ENCODE assay signal across 7 mouse cellular contexts in the genomic region with DNA sequence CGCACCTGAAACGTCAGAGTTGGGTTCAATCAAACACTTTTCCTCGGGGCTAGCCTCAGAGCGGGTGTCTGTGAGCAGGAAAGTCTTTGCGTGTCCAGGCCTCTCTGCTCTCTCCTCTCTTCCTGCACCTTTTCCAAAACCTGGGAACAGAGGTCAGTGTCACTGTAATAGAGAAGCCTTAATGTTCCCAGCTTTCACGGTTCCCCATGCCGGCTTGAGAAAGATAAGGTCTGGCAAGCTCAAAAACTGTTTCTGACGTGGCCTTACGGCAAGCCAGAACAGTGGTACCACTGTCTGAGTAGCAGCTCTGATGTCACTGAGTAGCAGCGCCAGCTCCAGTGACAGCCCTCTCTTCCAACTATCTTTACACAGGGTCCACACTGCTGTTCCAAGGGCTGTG. TPM values are rescaled to one million over a fixed set of nuclear protein-coding genes. Genes with fewer than 3 reads are reported as not detected.
DNase-seq lines count a peak whose midpoint lies in the region; ATAC-seq and TF ChIP-seq lines count a peak whose summit lies in the region.

No protein-coding gene starts in this region.

- ATAC-seq in lung, postnatal 0 days, result no peak
- ATAC-seq in forebrain, embryonic 12.5 days (ENCODE audit: low FRiP score), result no peak
- no peak for ATAC-seq in limb, embryonic 13.5 days (ENCODE audit: low FRiP score, low read depth)
- ATAC-seq in stomach, embryonic 14.5 days (ENCODE audit: insufficient number of reproducible peaks, insufficient read depth, low FRiP score, low read depth), result no peak

- TF ChIP-seq EP300 in lung, postnatal 0 days (IDR thresholded peaks at IDR 0.05), result no peak

- H3K9me3 ChIP-seq in lung, postnatal 0 days (ENCODE audit: low read length), result no peaks in the 10 kb centered on the region
- H3K9me3 ChIP-seq in forebrain, embryonic 12.5 days, result no peaks in the 10 kb centered on the region
- no peaks in the 10 kb centered on the region for H3K9me3 ChIP-seq in limb, embryonic 13.5 days
- H3K9me3 ChIP-seq in stomach, embryonic 14.5 days (ENCODE audit: control insufficient read depth, low read depth, low read length), result no peaks in the 10 kb centered on the region

- peak overlapping the region; percentile 91 for H3K4me2 ChIP-seq in lung, postnatal 0 days (replicated peaks; ENCODE audit: low read depth, low read length)
- peak overlapping the region; percentile 99 for H3K4me2 ChIP-seq in forebrain, embryonic 12.5 days
- peak overlapping the region; percentile 99 for H3K4me2 ChIP-seq in limb, embryonic 13.5 days (replicated peaks)
- peak overlapping the region; percentile 94 for H3K4me2 ChIP-seq in stomach, embryonic 14.5 days (replicated peaks; ENCODE audit: low read depth, low read length)

- DNase-seq in lung, postnatal 0 days (ENCODE audit: low spot score), result peak; percentile 5
- DNase-seq in lung, postnatal 36 days, result no peak
- no peak for DNase-seq in layer of hippocampus, adult 11-12 months (ENCODE audit: low spot score)
- DNase-seq in left cerebral cortex, adult 9 months (ENCODE audit: low spot score in 2 of 2), result no peak

- H3K36me3 ChIP-seq in lung, postnatal 0 days (ENCODE audit: insufficient read depth, low read length), result peaks cover 2% of the 10 kb centered on the region; the same call in 1 of the 2 replicates
- peaks cover 62% of the 10 kb centered on the region for H3K36me3 ChIP-seq in forebrain, embryonic 12.5 days (replicated peaks)
- peaks cover 65% of the 10 kb centered on the region for H3K36me3 ChIP-seq in limb, embryonic 13.5 days
- peaks cover 18% of the 10 kb centered on the region for H3K36me3 ChIP-seq in stomach, embryonic 14.5 days (ENCODE audit: control insufficient read depth, insufficient read depth, low read length)

- no peaks in the 10 kb centered on the region for H3K27me3 ChIP-seq in lung, postnatal 0 days (replicated peaks; ENCODE audit: insufficient read depth, low read length)
- no peaks in the 10 kb centered on the region for H3K27me3 ChIP-seq in forebrain, embryonic 12.5 days
- H3K27me3 ChIP-seq in limb, embryonic 13.5 days, result no peaks in the 10 kb centered on the region
- H3K27me3 ChIP-seq in stomach, embryonic 14.5 days (ENCODE audit: control insufficient read depth, insufficient read depth, low read length), result no peaks in the 10 kb centered on the region

- H3K9ac ChIP-seq in lung, postnatal 0 days (replicated peaks; ENCODE audit: low read depth), result peak overlapping the region; percentile 30
- peak overlapping the region; percentile 76 for H3K9ac ChIP-seq in forebrain, embryonic 12.5 days
- H3K9ac ChIP-seq in limb, embryonic 13.5 days, result peak overlapping the region; percentile 83
- H3K9ac ChIP-seq in stomach, embryonic 14.5 days (replicated peaks; ENCODE audit: low read depth, low read length), result peak overlapping the region; percentile 54; the same call in 1 of the 2 replicates

- WGBS in lung, postnatal 0 days, result 38% methylated on average over 10 of the region's 10 CpGs
- WGBS in forebrain, embryonic 12.5 days, result 64% methylated on average over 10 of the region's 10 CpGs
- WGBS in limb, embryonic 13.5 days, result 61% methylated on average over 10 of the region's 10 CpGs
- 50% methylated on average over 10 of the region's 10 CpGs for WGBS in stomach, embryonic 14.5 days

- H3K4me3 ChIP-seq in lung, postnatal 0 days (ENCODE audit: low read depth, low read length), result peak overlapping the region; percentile 50
- H3K4me3 ChIP-seq in forebrain, embryonic 12.5 days (replicated peaks), result peak overlapping the region; percentile 64
- H3K4me3 ChIP-seq in limb, embryonic 13.5 days, result peak overlapping the region; percentile 69
- H3K4me3 ChIP-seq in stomach, embryonic 14.5 days (ENCODE audit: low read depth, low read length), result peak overlapping the region; percentile 60

- TF ChIP-seq CTCF in lung, postnatal 0 days (IDR thresholded peaks at IDR 0.05), result no peak

- H3K27ac ChIP-seq in lung, postnatal 0 days (ENCODE audit: low read length), result no peak overlapping the region
- H3K27ac ChIP-seq in forebrain, embryonic 12.5 days, result 0 out of 2 replicates have a peak overlapping the region, but pooled peaks have one; percentile 42
- H3K27ac ChIP-seq in limb, embryonic 13.5 days, result no peak overlapping the region
- no peak overlapping the region for H3K27ac ChIP-seq in stomach, embryonic 14.5 days (ENCODE audit: low read length)

- peaks cover 9% of the 10 kb centered on the region; the same call in 1 of the 2 replicates for H3K4me1 ChIP-seq in lung, postnatal 0 days (ENCODE audit: insufficient read depth, low read depth, low read length)
- peaks cover 31% of the 10 kb centered on the region for H3K4me1 ChIP-seq in forebrain, embryonic 12.5 days
- peaks cover 36% of the 10 kb centered on the region for H3K4me1 ChIP-seq in limb, embryonic 13.5 days
- H3K4me1 ChIP-seq in stomach, embryonic 14.5 days (ENCODE audit: control insufficient read depth, insufficient read depth, low read length), result peaks cover 13% of the 10 kb centered on the region

RNA-seq across cellular contexts. Expression of a gene that starts 0.8 kb away (rescaled TPM):
- 37.3 and 41.4 TPM in 2 replicates for polyA plus RNA-seq in lung, postnatal 0 days (2015; fragmentation: Nextera tagmentation; extraction: Ambion mirVana)
- 73.8 and 74.7 TPM in 2 replicates for polyA plus RNA-seq in forebrain, embryonic 12.5 days (2016; fragmentation: Nextera tagmentation; extraction: Ambion mirVana)
- polyA plus RNA-seq in limb, embryonic 13.5 days (2015; fragmentation: Nextera tagmentation; extraction: Ambion mirVana), result 66.2 and 75.4 TPM in 2 replicates
- polyA plus RNA-seq in stomach, embryonic 14.5 days (2014; fragmentation: Nextera tagmentation; extraction: Ambion mirVana), result 48.6 and 55.2 TPM in 2 replicates

RNA-seq across cellular contexts. Expression of a gene that starts 1.0 kb away (rescaled TPM):
- polyA plus RNA-seq in lung, postnatal 0 days (2015; fragmentation: Nextera tagmentation; extraction: Ambion mirVana), result 102 and 112 TPM in 2 replicates
- polyA plus RNA-seq in forebrain, embryonic 12.5 days (2016; fragmentation: Nextera tagmentation; extraction: Ambion mirVana), result 125 and 127 TPM in 2 replicates
- polyA plus RNA-seq in limb, embryonic 13.5 days (2015; fragmentation: Nextera tagmentation; extraction: Ambion mirVana), result 139 and 145 TPM in 2 replicates
- polyA plus RNA-seq in stomach, embryonic 14.5 days (2014; fragmentation: Nextera tagmentation; extraction: Ambion mirVana), result 152 and 165 TPM in 2 replicates

RNA-seq across cellular contexts. Expression of a gene that starts 6.7 kb away (rescaled TPM):
- 56.0 and 61.9 TPM in 2 replicates for polyA plus RNA-seq in lung, postnatal 0 days (2015; fragmentation: Nextera tagmentation; extraction: Ambion mirVana)
- 48.3 and 48.5 TPM in 2 replicates for polyA plus RNA-seq in forebrain, embryonic 12.5 days (2016; fragmentation: Nextera tagmentation; extraction: Ambion mirVana)
- 66.2 and 70.5 TPM in 2 replicates for polyA plus RNA-seq in limb, embryonic 13.5 days (2015; fragmentation: Nextera tagmentation; extraction: Ambion mirVana)
- polyA plus RNA-seq in stomach, embryonic 14.5 days (2014; fragmentation: Nextera tagmentation; extraction: Ambion mirVana), result 11.1 and 11.7 TPM in 2 replicates

RNA-seq across cellular contexts. Expression of a gene that starts 12.5 kb away (rescaled TPM):
- 344 and 430 TPM in 2 replicates for polyA plus RNA-seq in lung, postnatal 0 days (2015; fragmentation: Nextera tagmentation; extraction: Ambion mirVana)
- 9.1 and 9.2 TPM in 2 replicates for polyA plus RNA-seq in forebrain, embryonic 12.5 days (2016; fragmentation: Nextera tagmentation; extraction: Ambion mirVana)
- 15.6 and 16.2 TPM in 2 replicates for polyA plus RNA-seq in limb, embryonic 13.5 days (2015; fragmentation: Nextera tagmentation; extraction: Ambion mirVana)
- 33.2 TPM in 2 replicates for polyA plus RNA-seq in stomach, embryonic 14.5 days (2014; fragmentation: Nextera tagmentation; extraction: Ambion mirVana)

RNA-seq across cellular contexts. Expression of a gene that starts 17.4 kb away (rescaled TPM):
- 4,475 and 4,528 TPM in 2 replicates for polyA plus RNA-seq in lung, postnatal 0 days (2015; fragmentation: Nextera tagmentation; extraction: Ambion mirVana)
- polyA plus RNA-seq in forebrain, embryonic 12.5 days (2016; fragmentation: Nextera tagmentation; extraction: Ambion mirVana), result 0.67 and 0.95 TPM in 2 replicates
- polyA plus RNA-seq in limb, embryonic 13.5 days (2015; fragmentation: Nextera tagmentation; extraction: Ambion mirVana), result 7.7 and 10.1 TPM in 2 replicates
- 36.9 and 46.6 TPM in 2 replicates for polyA plus RNA-seq in stomach, embryonic 14.5 days (2014; fragmentation: Nextera tagmentation; extraction: Ambion mirVana)

Comparison
In these comparisons a context has a peak if more than half of its experiments do, and no peak if none do; other contexts are left out.
1. H3K9ac ChIP-seq: peak in every context shown above with its lines; median percentile 83 in limb, embryonic 13.5 days; 76 in forebrain, embryonic 12.5 days; 54 in stomach, embryonic 14.5 days; 30 in lung, postnatal 0 days.